Mouse (Mus musculus) fat pad, adult 2 months (tissue): Measurements from ENCODE around the gene Naa35.

Experiments
- DNase-seq: peaks from one replicate; pipeline ENCODE4 v3.0.0-alpha.2; 2011; ENCODE audit warnings: low read depth, low spot score; ENCODE audit errors: extremely low read depth

The Naa35 gene

DNA sequence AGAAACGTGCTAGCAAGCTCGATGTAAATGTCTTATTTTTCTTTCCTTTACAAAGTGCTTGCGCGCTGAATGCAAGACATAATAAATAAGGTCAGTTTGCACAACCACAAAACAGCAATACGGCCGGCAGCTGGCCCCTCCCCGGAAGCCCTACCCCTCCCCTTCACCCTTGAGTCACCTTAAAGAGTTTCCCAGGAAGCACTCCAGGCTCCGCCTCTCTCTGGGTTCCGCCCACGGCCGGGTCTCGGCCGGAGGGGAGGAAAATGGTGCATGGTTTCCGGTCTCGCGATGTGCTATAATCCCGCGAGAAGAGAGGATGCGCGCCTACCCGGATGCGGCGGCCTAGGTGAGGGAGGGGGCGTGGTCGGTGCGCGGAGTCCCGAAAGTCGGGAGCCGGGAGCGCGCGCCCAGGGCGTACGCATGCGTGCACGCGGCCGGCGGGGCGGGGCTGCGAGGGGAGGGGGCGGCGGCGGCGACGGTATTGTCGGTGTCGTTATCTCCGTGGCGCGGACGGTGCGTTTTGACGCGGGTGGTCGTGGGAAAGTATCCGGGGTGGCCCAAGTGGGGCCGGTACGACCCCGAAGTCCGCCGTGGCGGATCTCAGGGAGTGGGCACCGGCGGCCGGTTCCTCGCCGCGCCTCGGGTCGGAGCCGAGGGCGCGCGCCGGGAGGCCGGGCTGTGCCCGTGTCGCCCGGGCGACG, at the start of gene Naa35, which contains the start of gene Agtpbp1:
Gene Naa35, plus strand, starts transcription at position 313 of the 701 bp plus-strand sequence.
Gene Agtpbp1, minus strand, starts transcription at position 281 of the 701 bp plus-strand sequence.
- DNase-seq: peak; percentile 82

DNA sequence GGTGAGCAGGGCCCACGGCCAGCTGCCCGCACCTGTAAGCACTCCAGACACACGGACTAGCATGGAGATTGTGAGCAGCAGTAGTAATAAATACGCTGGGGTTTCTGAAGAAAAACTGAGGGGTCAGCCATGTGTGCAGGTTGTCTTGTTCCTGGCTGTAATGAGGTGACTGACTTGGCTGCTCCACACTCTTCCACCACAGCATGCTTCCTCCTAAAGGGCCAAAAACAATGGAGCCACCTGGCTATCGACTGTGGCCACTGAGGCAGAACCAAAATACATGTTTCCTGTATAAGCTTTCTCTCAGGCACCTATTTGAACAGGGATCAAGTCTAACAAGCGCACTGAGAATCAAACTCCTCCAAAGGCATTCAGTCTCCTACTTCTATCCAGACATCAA, 49.3 kb upstream of the Naa35 start:
- no peak for DNase-seq

DNA sequence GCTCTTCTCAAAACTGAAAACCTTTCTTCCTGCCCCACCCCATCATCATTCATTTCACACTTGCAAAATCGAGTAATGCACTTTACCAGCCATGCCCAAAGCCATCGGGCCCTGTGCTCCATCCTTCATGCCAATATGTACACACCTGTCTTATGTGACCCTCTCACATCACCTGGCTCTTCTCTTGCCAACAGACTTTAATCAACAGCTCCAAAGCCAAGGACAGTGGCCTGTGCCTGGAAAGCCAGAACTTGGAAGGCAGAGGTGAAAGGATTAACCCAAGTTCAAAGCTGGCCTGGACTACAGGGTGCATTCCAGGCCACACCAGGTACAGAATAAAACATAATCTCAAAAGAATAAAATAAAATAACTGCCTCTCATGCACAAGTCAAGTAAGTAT, 48.4 kb upstream of the Naa35 start:
- DNase-seq: no peak

- no peak for DNase-seq
Measured at GRCm38 (mm10) chr13:59538661-59539060, 46.4 kb upstream of the Naa35 start.

DNA sequence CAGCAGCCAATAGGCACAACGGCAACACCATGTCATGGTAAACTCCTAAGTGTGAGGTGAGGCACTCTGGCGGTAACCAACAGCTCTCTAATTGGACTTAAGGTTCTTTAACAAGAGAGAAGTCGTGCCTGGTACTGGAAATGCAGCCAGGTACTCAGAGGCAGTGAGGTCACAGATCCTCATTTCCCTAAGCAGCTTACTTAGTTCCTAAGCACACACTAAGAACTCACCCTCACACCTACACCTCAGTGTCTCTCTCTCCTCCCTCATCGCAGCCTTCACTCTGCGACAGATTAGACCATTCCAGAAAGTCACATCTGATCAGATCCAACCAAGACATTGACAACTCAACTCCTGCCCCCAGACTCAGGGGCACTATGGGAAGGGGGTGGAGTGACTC, 45.0 kb upstream of the Naa35 start:
- DNase-seq: no peak

GRCm38 (mm10) chr13:59542411-59542810, 42.6 kb upstream of the Naa35 start:
- no peak for DNase-seq

- DNase-seq: no peak
Measured at GRCm38 (mm10) chr13:59547091-59547490, 38.0 kb upstream of the Naa35 start.

DNA sequence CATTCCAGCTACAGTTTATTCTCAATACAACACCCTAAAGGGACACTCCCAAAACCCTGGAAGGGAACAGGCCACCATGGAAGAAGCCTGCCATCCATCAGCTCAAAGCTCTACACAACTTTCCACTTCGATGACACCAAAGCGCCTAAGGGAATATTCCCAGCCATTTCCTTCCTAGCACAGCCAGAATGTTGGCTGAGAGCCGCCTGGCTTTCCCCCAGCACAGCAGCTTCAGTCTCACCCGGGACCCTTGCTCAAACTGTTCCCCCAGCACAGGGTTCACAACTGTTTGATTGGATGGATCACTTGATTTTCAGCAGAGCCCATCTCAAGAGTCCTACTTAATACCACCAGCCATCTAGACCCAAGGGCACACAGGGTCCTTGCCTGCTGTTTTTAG, 37.3 kb upstream of the Naa35 start:
- DNase-seq: no peak

DNA sequence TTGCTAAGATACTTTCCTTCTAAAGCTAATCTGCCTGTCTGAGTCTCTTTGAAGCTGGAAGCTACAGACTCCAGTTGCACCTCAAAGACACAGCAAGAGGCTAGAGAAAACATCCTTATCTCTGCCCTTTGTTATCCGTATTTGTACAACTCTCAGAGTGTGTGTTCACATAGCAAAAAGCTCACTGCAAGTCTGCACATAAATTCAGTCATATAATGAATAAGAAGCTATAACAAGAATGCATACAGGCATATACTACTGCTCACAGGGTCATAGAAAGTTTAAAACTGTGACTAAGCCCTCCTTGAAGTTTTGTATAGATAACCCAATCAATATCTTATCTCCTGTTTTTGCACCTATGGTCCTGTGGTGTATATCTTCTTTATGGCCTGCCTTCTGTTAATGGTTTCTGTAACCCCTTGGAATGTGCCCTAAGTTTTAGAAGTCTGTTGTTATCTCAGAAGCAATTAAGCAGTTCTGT, 35.7 kb upstream of the Naa35 start:
- DNase-seq: no peak

DNA sequence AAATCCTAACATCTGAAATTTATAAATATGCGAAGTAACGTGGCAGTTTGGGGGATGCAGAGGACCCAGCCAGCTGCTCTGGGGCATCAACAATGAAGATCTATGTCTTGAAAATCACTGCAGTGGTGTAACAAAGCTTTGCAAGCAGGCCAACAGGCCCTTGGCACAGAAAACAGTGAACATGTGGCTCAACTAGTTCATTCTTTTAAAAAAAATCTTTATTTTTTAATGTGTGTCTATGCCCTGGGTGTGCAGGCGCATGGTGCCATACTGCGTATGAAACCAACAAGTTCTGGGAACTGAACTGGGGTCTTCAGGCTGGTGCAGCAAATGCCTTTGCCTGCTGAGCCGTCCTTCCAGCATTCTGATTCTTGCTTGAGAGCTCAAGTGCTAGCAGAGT, 32.8 kb upstream of the Naa35 start:
- DNase-seq: no peak

GRCm38 (mm10) chr13:59552751-59553150, 32.3 kb upstream of the Naa35 start:
- DNase-seq: no peak

- no peak for DNase-seq
Measured at GRCm38 (mm10) chr13:59554772-59555505, 30.1 kb upstream of the Naa35 start.

DNA sequence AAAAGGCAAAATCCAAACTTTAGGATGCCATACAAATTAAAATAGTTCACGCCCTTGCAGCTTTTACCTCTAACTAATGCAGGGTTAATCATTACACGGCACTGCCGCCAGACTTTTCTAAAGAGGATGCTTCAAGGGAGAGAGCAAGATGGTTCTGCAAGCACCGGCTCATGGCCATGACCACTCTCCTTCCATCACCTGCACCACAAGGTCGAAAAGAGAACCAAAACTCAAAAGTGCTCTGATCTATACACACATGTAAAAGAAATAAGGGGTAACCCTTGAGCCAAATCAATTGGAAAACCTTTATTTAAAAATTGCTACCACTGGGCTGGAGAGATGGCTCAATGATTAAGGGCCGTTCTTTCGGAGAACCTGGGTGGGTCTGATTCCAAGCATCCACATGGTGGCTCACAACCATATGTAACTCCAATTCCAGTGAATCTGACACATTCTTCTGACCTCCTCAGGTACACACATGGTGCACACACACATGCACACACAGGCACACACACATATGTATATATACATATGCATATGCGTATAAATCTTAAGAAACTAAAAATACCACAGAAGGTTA, 29.4 kb upstream of the Naa35 start:
- DNase-seq: no peak

DNA sequence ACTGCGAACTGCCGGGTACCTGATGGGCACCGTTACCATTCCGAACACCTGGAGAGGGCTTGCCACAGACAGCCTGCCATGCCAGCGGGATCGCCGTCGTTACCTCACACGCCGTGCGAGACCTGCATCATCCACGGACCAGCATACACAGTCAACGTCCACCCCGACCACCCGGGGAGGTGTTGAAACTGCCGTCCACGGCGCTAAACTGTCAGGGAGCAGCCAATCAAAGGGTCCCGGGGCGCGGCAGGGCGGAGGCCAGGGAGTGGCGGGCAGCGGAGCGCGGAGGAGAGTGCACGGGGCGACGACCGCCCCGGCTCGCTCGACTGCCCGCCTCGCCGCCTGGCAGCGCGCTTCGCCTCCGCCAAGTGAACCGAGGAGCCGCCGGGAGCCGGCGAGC, 28.4 kb upstream of the Naa35 start:
- no peak for DNase-seq

- DNase-seq: no peak
Measured at GRCm38 (mm10) chr13:59557185-59557985, 27.7 kb upstream of the Naa35 start.

DNA sequence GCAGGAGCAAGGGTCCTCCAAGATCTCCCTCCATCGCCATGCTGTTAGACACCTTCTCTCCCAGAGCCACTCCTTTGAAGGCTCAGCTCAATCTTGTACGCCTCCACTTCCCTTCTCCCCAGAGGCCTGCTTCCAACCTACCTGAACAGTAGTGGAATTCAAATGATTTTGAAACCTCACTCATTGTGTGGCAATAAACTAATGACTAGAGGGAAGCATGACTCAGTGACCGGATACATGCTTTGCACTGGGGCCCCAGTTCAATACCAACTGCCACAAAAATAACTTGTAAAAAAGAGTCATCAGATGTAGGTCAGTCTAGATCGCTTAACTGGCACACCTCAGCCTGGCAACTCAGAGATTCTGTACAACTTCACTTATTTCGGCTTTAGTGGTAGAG, 26.3 kb upstream of the Naa35 start:
- DNase-seq: no peak

- DNase-seq: no peak
Measured at GRCm38 (mm10) chr13:59562471-59562870, 22.6 kb upstream of the Naa35 start.

GRCm38 (mm10) chr13:59564505-59564904, 20.6 kb upstream of the Naa35 start:
- DNase-seq: no peak

GRCm38 (mm10) chr13:59564923-59565322, 20.1 kb upstream of the Naa35 start:
- DNase-seq: no peak

- DNase-seq: no peak
Measured at GRCm38 (mm10) chr13:59565945-59566520, 19.0 kb upstream of the Naa35 start.

DNA sequence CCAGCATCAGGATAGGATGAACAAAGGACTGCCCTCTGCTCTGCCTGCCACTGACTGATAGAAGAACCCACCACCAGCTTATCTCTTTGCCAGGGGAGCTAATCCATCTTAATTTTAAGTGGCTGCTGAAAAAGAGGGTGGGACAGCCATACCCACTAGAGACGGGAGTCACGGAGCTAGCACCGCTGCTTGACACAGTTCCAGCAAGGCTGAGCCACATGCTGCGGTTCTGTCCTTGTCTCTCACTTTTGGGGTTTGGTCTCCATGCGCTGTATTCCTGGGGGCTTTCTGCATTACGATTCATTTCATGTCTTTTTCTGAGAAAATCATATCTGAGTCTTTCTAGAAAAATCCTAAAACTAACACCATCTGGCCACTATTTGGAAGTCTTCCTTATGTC, 14.0 kb upstream of the Naa35 start:
- DNase-seq: no peak
